Mouse (Mus musculus) Patski (cell line): ENCODE measurements around the gene 2510039O18Rik. TPM values are rescaled to one million over a fixed set of nuclear protein-coding genes. Genes with fewer than 3 reads are reported as not detected.

Experiments used
- ATAC-seq: fragments of 100-300 bp; one replicate; pipeline ENCODE4 v1.8.0; 2021
- CTCF ChIA-PET: fragments of 350-600 bp; sonication (Branson Sonifier 250); formaldehyde crosslinking; loops from one replicate; lab custom pipeline; 2022; ENCODE audit warnings: inconsistent platforms; lab: Charles Lee
- POLR2A ChIA-PET: fragments of 350-600 bp; sonication (Branson Sonifier 250); formaldehyde crosslinking; loops from one replicate; lab custom pipeline; 2022; ENCODE audit warnings: antibody characterized with exemption, inconsistent platforms; lab: Charles Lee
- DNase-seq: peaks from one replicate; pipeline ENCODE4 v3.0.0-alpha.2; 2011; ENCODE audit warnings: low read depth, low spot score
- H3K27me3 ChIP-seq: fragments of 371-371 bp; one replicate; pipeline ENCODE4 v1.5.1; 2021
- CTCF ChIP-seq: fragments of 100-300 bp; IDR thresholded peaks from one replicate; pipeline ENCODE4 v1.5.1; 2021
- in situ Hi-C: fragments of 300-500 bp; cut with MboI; formaldehyde crosslinking; loops from 3 replicates; pipeline ENCODE4 v1.11.1; 2018; ENCODE audit warnings: low pct_unique_long_range_greater_than_20kb, mixed read lengths
- polyA plus RNA-seq: library from polyadenylated mRNA; unstranded; gene quantifications from one replicate; pipeline ENCODE4 v1.2.3, GENCODE M21; 2021

Gene 2510039O18Rik
- polyA plus RNA-seq, 1 experiment from 2014 or later = 57.2 TPM

- ATAC-seq (peak; percentile 65), DNase-seq (no peak)
- POLR2A ChIA-PET = interaction anchor here (0.9 to 1.4 kb wide), 2 partner anchors 27 to 31 kb away, joined by 3 to 4 read pairs; no protein-coding TSS in a partner anchor
- no peaks in the 10 kb centered on the region for H3K27me3 ChIP-seq
- TF ChIP-seq CTCF = no peak
- in situ Hi-C loops = no loop called here
- CTCF ChIA-PET = interaction anchor here (1.4 kb wide), 1 partner anchor 17 kb away, joined by 4 read pairs; no protein-coding TSS in a partner anchor
Measured at GRCm38 (mm10) chr4:147936331-147936954, 4.3 kb upstream of the 2510039O18Rik start, which contains the start of gene Plod1. Gene Plod1, minus strand, starts transcription at chr4:147936767.

GRCm38 (mm10) chr4:147937021-147937420, 3.7 kb upstream of the 2510039O18Rik start:
- no peak for TF ChIP-seq CTCF
- ChIA-PET POLR2A (interaction anchor here (0.6 to 1.4 kb wide), 2 partner anchors 12 to 32 kb away, joined by 3 to 4 read pairs; no protein-coding TSS in a partner anchor), CTCF (interaction anchor here (1.4 kb wide), 1 partner anchor 17 kb away, joined by 4 read pairs; no protein-coding TSS in a partner anchor)
- DNase-seq = no peak
- in situ Hi-C loops = no loop called here
- ATAC-seq = no peak
- no peaks in the 10 kb centered on the region for H3K27me3 ChIP-seq

- DNase-seq (no peak), ATAC-seq (no peak)
- TF ChIP-seq CTCF = no peak
- CTCF ChIA-PET = interaction anchor here (1.4 kb wide), 1 partner anchor 16 kb away, joined by 4 read pairs; no protein-coding TSS in a partner anchor
- POLR2A ChIA-PET = interaction anchor here (0.6 to 1.4 kb wide), 3 partner anchors 13 to 58 kb away, joined by 3 to 4 read pairs (median 3); no protein-coding TSS in a partner anchor
- H3K27me3 ChIP-seq = no peaks in the 10 kb centered on the region
- in situ Hi-C loops = no loop called here
Measured at GRCm38 (mm10) chr4:147937486-147937885, 3.2 kb upstream of the 2510039O18Rik start.

GRCm38 (mm10) chr4:147938148-147939096, 2.3 kb upstream of the 2510039O18Rik start:
- in situ Hi-C loops = no loop called here
- ChIA-PET CTCF (no interaction called here), POLR2A (interaction anchor here (0.6 kb wide), 2 partner anchors 43 to 57 kb away, joined by 3 read pairs; no protein-coding TSS in a partner anchor)
- DNase-seq (no peak), ATAC-seq (no peak)
- no peaks in the 10 kb centered on the region for H3K27me3 ChIP-seq
- no peak for TF ChIP-seq CTCF

GRCm38 (mm10) chr4:147940111-147940510, 584 bp upstream of the 2510039O18Rik start:
- no peaks in the 10 kb centered on the region for H3K27me3 ChIP-seq
- no peak for ATAC-seq
- no peak for DNase-seq
- POLR2A ChIA-PET = no interaction called here
- TF ChIP-seq CTCF = no peak
- in situ Hi-C loops = no loop called here
- CTCF ChIA-PET = no interaction called here

- ATAC-seq = peak; percentile 18
- POLR2A ChIA-PET = no interaction called here
- DNase-seq = no peak
- CTCF ChIA-PET = no interaction called here
- in situ Hi-C loops = no loop called here
- no peak for TF ChIP-seq CTCF
- no peaks in the 10 kb centered on the region for H3K27me3 ChIP-seq
Measured at GRCm38 (mm10) chr4:147941045-147942020, 638 bp downstream of the 2510039O18Rik start.

GRCm38 (mm10) chr4:147943005-147943404, 2.3 kb downstream of the 2510039O18Rik start:
- H3K27me3 ChIP-seq = no peaks in the 10 kb centered on the region
- in situ Hi-C loops = no loop called here
- CTCF ChIA-PET = no interaction called here
- ATAC-seq = no peak
- no peak for TF ChIP-seq CTCF
- POLR2A ChIA-PET = no interaction called here
- DNase-seq = no peak

GRCm38 (mm10) chr4:147947511-147947910, 6.8 kb downstream of the 2510039O18Rik start:
- no peak for DNase-seq
- CTCF ChIA-PET = no interaction called here
- TF ChIP-seq CTCF = no peak

GRCm38 (mm10) chr4:147953590-147953989, 12.9 kb downstream of the 2510039O18Rik start:
- ATAC-seq = no peak
- peak; percentile 73 for TF ChIP-seq CTCF
- no peaks in the 10 kb centered on the region for H3K27me3 ChIP-seq
- no peak for DNase-seq
- CTCF ChIA-PET = interaction anchor here (0.9 to 1.3 kb wide), 2 partner anchors 17 to 62 kb away, joined by 3 to 4 read pairs; partner anchors contain the start of gene Plod1
- POLR2A ChIA-PET = no interaction called here
- in situ Hi-C loops = loop anchor here (5.0 kb wide), 1 partner anchor 36 kb away; no protein-coding TSS in a partner anchor

More at GRCm38 (mm10) chr4:147947511-147947910, 6.8 kb downstream of the 2510039O18Rik start:
- H3K27me3 ChIP-seq = no peaks in the 10 kb centered on the region
- ATAC-seq = no peak
- in situ Hi-C loops = no loop called here
- POLR2A ChIA-PET = interaction anchor here (0.7 kb wide), 1 partner anchor 19 kb away, joined by 5 read pairs; no protein-coding TSS in a partner anchor
